Mouse (Mus musculus) embryo, embryonic 11.5 days (tissue): ENCODE measurements around the gene Smim1.

Experiments
- DNase-seq: peaks from one replicate; pipeline ENCODE4 v3.0.0-alpha.2; 2012; ENCODE audit warnings: low read depth, low spot score

The Smim1 gene

DNA sequence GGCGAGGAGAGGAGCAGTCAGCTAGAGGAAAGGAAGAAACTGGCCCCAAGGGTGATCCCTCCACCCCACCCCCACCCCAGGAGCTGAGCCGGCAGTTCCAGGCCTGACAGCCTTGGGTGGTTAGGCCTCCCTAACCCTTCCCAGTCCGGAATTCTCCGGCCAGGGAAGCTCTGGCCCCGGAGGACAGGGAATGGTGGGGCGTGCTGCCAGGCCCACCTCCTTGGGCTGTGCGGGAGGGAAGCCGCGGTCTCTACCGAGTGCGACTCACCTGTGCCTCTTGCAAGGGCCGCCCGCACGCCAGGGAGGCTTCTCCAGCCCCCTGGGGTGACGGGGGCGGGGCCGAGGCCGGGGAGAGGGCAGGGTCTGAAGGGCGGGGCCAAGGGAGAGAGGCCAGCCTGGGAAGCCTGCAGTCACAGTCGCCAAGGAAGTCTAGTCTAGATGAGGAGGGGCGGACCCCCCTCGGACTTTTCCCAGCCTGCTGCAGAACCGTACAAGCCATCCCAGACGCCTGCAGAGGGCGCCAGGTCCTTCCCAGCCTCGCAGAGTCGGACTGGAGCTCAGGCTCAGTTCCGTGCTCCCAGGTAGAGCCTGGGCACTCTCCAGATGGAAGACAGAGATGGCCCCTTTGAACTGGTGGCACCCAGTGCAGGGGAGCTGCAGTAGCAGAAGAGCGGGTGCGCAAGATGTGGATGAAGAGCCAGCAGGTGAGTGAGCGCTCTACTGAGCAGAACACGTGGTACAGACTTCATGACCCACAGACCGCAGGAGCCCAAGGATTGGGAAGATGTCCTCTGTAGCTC lies at the start of gene Smim1:
TSS of gene Smim1 (minus strand) at position 590 of the 800 bp plus-strand sequence.
- DNase-seq = peak; percentile 56

DNA sequence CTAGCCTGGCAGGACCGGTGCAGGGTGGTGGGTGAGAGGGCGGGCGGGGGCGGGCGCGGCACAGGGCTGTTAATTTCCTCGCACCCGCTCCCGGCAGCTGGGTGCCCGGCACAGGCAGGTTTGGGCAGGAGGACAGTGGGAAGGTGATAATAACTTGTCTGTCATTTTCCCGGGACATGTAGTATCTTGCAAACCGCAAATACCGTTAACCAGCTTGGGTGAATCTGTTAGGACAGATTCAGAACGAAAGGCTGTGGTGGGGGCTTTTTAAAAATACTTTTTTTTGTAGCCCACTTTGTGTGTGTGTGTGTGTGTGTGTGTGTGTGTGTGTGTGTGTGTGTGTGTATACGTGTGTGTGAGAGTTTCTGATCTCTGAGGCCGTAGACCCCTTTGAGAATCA lies 45.9 kb upstream of the Smim1 start:
- no peak for DNase-seq

DNA sequence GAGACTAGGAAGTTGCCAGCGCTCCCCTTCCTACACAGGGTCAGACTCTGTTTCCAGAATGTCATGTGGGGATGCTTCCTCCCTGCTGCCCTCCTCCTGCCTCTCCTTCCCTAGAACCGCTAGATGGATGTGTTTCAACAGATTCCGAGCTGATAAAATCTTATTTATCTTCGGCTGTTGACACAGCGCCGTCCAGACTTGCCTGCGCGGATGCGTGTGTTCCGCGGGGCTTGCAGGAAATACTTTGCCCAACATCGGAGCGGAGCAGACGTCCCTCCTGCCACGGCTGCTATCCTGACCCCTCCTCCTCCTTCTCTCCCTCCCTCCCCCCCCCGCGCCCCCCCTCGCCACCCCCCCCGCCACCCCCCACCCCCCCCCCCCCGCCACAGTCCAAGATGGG lies 45.5 kb upstream of the Smim1 start:
- no peak for DNase-seq

DNA sequence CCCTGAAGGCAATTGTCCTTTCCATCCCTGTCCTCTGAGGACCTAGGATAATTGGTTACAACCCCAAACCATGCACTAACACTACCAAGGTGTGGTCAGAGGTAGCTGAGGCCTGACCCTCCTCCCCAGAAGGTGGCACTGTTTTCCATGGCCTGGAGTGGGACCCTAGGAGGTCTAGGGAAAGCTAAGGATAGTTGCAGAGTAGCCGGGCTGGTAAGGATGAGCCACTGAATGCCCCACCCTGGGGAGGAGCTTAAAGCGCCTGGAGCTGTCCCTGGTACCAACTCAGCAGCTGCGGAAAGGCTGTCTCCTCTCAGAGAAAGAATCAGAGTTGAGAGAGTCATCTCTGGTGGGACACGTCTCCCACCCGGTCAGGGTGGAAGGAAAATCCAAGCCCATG lies 44.9 kb upstream of the Smim1 start:
- peak; percentile 30 for DNase-seq

DNA sequence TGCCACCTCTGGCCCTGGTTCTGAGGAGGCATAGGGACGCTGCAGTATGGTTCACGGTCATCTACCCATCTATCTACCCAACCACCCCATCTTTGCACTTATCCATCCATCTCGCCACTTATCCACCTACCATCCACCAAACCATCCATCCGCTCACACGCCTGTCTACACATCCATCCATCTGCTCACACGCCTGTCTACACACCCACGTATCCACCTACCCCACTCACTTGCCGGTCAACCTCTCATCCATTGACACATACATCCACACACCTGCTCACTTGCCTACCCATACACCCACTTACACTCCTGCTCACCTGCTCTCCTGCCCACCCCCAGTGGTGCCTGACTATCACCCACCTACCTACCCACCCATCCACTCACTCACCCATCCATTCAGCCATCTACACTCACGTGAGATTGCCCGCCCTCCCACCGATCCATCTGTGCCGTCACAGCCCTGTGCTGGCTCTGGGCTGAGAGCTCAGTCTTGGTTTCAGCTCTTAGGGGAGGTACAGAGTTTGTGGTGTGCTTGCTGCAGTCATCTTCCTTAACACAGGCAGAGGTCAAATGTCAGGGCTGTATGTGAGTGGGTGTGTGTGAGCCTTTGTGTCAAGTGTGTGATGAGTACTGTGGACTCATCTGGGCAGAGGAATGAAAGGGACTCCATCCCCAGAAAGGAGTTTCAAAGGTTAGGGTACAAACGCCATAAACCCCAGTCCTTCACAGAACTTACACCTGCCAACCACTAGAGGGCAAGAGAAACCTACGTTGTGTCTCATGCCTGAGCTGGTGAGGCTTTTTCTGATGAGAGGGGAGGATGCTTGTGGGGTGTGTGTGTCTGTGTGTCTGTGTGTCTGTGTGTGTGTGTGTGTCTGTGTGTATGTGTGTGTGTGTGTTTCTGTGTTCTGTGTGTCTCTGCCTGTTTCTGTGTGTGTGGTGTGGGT lies 39.1 kb upstream of the Smim1 start:
- peak; percentile 27 for DNase-seq

DNA sequence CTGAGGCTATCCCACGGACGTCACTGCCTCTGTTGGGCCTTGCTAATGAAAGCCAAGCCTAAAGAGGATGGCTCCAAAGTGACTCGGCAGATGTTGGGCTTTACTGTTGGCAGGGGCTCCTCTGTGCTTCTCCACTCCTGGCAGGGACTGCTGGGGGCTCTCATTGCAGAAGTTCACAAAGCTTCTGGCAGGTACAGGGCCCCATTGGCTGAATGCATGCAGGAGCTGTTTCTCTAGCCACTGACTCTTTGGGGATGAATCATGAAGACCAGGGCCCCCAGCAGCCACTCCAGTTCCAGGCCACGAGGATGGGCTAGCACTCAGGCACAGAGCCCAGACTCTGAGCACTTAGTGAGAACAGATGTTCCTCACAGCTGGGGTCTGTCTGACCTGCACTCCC lies 31.7 kb upstream of the Smim1 start:
- DNase-seq = no peak

DNA sequence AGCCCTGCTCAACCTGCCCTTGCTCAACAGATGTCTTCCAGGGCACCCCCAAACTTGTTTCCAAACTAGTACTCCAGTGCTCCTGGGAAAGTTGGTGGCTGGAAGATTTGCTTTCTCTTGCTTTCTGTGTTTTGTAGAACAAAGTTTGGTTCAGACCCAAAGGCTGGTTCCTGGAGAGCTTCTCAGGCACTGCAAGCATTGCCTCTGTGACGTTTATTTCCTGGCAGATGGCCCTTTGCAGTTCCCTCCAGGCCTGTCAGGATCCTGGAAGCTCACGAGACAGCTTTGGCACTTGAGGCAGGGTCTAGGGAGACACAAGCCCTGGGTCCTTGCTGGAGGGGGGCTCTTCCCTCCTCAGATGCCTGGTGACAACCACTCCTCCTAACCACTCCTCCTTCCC lies 30.6 kb upstream of the Smim1 start:
- DNase-seq = no peak

DNA sequence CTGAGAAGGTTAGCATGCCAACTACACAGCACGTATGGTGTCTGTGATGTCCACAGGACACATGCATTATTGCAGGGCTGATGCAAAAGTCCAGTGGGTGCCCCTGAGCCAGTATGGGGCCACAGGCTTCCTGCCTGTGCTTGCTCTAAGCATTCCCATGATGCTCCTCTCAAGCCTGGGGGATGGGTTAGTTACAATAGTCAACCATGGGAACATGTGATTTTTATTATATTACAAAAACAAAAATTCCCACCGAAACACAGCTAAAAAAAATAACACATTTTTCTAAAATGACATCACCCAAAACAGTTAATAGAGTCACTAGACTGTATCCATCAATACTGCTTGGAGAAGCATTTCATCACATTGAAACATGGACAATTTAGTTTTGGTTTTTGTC lies 30.0 kb upstream of the Smim1 start:
- DNase-seq = no peak

DNA sequence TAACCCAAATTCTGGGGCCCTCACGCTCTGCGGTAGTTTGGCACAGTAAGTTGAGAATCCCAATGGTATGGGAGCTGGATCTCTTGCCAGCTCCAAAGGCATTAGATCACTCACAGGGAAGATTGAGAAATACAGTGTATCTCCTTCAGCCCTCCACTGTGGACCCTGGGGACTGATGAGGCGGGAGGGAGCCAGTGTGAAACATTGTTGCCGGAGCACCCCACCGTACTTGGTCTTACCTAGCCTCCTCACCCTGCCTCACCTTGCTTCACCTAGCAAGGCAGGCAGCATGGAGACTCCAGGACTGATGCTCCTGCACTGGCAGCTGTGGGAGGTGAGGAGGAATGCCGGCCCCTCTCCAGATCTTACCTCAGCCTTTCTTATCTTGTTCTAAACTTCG lies 29.5 kb upstream of the Smim1 start:
- no peak for DNase-seq

DNA sequence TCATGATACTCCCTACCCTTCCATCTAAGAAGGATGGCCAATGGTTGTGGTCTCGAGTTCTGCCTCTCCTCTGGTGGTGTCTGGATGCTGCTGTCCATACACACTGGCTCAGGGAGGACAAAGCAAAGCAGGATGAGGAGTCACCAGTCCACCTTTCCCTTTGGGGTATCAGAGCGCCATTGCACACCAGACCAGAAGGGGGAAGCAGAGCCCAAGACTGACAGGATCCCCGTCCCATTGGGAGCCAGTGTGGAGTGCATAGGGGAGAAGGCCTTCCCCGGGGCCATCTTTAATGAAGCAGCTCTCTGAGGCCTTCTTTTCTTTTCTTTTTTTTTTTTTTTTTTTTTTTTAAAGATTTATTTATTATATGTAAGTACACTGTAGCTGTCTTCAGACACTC lies 27.0 kb upstream of the Smim1 start:
- DNase-seq = no peak

DNA sequence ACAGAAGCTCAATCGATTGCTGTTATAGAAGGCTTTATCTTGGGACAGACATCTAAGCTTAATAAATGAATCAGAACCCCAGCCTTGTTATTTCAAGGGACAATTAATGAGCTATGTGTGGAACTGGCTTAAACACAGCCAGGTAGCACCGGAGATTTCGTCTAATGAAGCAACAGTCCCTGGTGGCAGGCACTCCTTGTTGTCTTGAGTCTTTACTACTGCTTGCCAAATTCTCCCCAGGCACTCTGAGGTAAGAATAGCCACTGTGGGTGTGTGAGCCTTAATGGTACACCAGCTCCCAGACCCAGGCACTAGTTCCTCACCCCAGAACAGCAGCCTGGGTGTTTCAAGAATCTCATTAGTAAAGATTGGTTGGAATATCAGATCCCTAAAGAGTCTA lies 25.4 kb upstream of the Smim1 start:
- no peak for DNase-seq

DNA sequence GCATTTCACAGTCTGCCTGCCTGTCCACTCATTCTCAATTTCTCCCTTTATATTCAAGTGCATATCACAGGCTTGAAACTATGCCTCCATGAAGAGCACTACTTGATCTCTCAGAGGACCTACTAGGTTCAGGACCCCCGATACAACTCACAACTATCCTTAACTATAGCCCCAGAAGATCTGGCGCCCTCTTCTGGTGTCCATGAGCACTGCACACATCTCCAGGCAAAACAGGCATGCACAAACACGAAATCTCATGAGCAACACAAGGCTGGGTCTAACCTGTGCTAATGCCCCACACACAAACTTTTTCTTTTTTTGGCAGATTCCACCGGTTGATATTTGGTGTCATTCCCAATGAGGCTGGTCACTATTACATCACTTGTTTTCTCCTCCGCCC lies 19.8 kb upstream of the Smim1 start:
- no peak for DNase-seq

DNA sequence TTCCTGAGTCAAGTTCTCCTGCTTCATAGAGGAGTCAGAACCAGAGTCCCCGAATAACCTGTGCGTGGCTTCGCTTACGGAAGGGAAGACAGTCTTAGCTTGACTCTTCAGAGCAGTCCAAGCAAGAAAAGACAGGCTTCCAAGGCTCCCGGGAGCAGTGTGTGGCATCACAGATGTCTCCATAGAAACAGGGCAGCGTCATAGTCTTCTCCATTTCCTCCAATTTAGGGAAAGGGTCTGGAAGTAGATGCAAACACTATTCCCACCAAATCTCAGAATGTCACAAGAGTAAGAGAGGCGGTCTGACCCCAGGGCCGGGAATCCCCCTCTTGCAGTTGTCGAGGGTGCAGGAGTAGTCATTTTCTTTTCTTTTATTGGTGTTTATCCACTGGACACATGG lies 16.5 kb upstream of the Smim1 start, which contains the start of gene Ccdc27:
TSS of gene Ccdc27 (minus strand) at position 101 of the 400 bp plus-strand sequence.
- DNase-seq = no peak

DNA sequence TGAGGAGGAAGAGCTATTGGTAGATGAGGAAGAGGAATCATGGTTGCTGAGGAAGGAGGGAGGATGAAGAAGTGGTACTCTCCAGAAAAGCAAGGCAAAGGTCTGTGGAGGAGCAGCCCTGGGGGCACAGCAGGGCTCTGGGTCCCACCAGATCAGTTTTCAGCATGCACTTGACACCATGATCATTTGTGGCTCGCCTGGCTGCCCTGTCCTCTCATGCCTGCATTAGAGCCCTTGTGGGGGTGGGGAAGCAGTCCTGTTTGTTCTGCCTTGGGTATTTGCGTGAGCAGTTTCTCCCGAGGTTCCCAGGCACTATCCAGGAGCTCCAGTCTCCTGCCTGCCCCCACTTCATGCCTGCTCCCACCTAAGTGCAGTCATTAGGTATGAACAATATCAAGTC lies 11.1 kb upstream of the Smim1 start:
- DNase-seq = no peak

DNA sequence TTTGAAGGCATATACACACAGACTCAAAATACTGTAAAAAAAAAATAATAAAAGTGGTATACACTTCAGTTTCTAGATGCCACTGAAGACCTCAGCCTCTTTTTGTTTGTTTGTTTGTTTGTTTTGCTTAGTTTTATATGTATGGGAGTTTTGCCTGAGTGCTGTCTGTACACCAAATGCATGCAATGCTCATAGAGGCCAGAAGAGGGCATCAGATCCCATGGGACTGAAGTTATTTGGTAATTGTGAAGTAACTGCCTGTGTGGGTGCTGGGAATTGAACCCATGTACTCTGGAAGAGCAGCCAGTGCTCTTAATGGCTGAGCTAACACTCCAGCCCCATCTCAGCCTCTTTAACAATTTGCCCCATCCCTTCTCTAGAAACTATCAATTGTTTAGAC lies 2.6 kb upstream of the Smim1 start:
- no peak for DNase-seq

DNA sequence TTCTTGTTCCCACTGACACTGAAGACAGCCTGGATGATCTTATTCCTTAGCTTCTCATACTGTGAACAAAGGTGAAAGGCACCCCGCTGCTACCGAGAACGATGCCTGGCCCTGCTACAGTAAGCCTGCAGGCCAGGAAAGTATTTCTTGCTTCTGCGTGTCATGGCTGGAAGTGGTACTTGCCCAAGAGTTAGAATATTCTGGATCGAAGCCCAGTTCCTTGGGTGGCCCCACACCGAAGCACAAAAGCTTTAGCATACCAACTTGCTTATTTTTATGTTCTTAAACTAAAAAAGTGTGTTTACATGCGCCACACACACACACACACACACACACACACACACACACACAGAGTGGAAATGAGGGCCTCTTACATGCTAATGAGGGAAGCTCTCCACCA lies 2.0 kb upstream of the Smim1 start:
- DNase-seq = no peak

DNA sequence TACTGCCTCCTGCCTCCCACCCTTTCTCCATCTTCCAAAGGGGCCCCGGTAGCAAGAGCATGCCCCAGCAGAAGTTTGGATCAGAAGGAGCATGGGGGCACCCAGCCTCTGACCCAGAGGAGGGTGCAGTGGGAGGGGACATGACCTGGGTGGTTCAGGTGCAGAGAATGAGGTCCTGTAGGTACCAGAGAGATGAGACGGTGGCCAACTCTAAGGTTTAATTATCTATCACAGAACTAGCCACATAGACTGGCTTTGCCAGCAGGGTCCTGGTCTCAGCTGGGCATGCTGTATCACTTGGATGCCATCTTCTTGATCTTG lies 371 bp upstream of the Smim1 start:
- no peak for DNase-seq

DNA sequence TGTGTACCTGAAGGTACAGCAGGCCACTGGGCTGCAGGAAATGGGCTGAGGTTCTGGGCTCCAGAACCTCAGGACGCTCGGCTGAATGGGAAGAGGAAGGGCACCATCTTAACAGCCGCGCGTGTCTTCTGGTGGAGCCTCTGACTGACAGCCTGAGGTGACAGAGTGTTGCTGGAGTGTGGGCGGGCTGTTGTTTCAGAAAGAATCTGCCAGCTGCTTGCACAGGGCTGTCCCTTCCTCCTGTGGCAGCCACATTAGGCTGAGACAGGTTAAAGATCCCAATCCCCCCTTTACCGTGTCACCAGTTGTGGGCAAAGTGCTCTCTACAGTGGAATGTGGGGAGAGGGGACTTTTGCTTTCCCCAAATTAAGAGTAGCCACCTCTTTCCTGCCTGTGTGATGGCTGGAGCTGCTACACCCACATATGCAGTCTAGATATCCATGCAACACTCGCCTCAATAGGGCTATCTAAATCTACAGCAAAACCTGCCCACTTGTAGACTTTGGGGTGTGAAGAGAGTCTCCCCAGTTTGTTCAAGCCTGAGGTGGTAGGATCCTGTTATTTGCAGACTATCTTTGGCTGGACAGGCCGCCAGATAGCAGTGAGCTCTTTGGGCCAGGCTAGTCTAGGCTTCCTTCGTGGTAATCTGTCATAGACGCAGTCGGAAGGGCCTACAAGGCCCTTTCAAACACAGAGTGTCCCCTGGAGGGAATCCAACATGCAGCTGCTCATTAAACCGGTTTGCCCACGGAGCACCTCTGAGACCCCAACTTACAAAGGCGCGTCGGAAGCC lies 1.1 kb downstream of the Smim1 start:
- no peak for DNase-seq

DNA sequence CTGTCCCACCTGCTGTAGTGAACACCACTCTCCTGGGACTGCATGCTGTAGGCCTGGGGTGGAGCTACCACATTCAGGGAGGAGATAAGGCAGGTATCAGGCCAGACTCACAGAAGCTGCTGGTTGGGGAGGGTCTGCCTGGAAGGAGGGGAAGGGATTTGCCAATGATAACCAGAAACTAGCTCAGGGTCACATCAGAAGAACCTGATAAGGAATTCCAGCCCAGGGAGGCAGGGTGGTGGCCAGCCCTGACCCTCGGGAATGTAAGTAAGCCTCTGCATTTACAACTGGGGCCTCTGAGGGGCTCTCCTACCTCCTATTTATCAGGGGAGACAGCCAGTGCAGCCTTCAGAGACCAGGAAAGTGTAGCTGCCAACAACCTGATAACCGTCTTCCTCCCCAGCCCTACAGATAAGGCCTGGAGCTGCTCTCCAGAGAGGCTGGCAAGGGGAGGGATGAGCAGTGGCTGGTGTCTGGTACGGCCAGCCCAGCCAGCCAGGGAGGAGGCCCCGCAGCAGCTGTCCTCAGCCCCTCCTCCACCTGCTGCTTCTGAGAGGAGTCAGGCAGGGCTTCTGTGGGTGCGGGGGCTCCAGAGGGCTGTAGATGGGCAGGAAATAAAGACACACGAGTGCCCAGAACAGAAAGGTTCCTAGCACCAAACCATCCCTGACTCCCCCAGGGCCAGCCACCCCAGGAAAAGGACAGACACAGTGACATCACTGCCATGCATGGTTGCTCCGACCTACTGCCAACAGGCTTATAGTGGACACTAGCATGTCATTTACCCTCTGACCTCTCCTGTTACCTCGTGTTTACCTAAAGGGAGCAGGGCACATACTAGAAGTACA lies 2.1 kb downstream of the Smim1 start:
- DNase-seq = no peak

DNA sequence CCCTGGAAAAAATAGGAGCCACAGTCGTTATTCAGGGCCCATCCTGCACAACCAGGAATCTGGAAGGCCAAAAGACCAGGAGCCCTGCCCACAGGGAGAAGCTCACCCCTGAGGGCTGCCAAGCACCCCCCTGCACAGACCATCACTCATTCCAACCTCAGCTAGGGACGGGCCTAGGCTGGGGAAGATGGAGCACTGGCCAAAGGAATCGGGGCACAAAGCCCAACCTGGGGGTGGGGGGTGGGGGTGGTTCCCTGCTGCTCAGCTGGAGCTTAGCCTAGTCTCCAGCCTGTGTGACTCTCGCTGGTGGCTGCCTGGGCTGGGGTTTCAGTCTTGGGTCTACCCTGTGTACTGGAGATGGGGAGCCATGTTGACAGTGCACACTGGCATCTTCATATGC lies 3.2 kb downstream of the Smim1 start:
- no peak for DNase-seq

DNA sequence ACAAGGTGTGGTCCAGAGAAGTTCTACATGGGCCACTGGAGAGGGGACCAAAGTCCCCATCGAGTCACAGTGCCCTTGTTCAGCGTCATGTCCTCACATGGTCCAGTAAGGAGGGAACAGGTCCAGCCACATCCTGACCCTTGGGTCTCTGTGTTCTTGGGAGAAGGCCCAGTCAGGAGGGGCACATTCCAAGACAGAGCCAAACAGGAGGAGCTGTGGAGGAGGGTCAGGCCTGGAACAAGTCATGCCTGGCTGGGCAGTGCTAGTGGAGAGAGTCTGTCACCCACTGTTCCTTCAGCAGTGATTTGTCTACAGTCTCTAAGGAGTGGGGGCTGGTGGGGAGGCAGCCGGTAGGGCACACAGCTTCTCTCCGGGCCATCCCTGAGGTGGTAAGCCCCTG lies 3.6 kb downstream of the Smim1 start:
- DNase-seq = no peak
